Mouse (Mus musculus) liver, embryonic 11.5 days (tissue): ENCODE results near the gene Gal3st2. TPM values are rescaled to one million over a fixed set of nuclear protein-coding genes. Genes with fewer than 3 reads are reported as not detected.
"Not testable (repeated sequence)": the region's sequence is repeated elsewhere in the genome, so short reads cannot be mapped to it uniquely, and the experiment has no call there.

Experiments
- ATAC-seq: fragments of 200-750 bp; cut with Nextera tagmentation; replicated peaks from 2 replicates; pipeline ENCODE4 v1.8.0; 2017; ENCODE audit warnings: moderate number of reproducible peaks, mild to moderate bottlenecking, moderate TSS enrichment, moderate library complexity; ENCODE audit not compliant: low FRiP score
- DNase-seq: peaks from one replicate; pipeline ENCODE4 v3.0.0-alpha.2; 2017; ENCODE audit warnings: low spot score
- H3K27ac ChIP-seq: fragments of 300-500 bp; sonication (generic); 2 replicates; pipeline ENCODE4 v1.5.1; 2014; ENCODE audit warnings: mild to moderate bottlenecking, low read depth, low read length, control low read depth
- H3K27me3 ChIP-seq: fragments of 300-500 bp; sonication (generic); replicated peaks from 2 replicates; pipeline ENCODE4 v1.6.1; 2014; ENCODE audit warnings: low read length, mixed read lengths; ENCODE audit not compliant: control insufficient read depth, insufficient read depth
- H3K36me3 ChIP-seq: fragments of 300-500 bp; sonication (generic); 2 replicates; pipeline ENCODE4 v1.6.1; 2014; ENCODE audit warnings: mild to moderate bottlenecking, low read length, moderate library complexity, mixed read lengths; ENCODE audit not compliant: control insufficient read depth, insufficient read depth
- H3K4me1 ChIP-seq: fragments of 300-500 bp; sonication (generic); replicated peaks from 2 replicates; pipeline ENCODE4 v1.6.1; 2014; ENCODE audit warnings: low read length, mixed read lengths; ENCODE audit not compliant: control insufficient read depth, insufficient read depth
- H3K4me2 ChIP-seq: fragments of 300-500 bp; sonication (generic); 2 replicates; pipeline ENCODE4 v1.6.1; 2014; ENCODE audit warnings: mild to moderate bottlenecking, control low read depth, moderate library complexity
- H3K4me3 ChIP-seq: fragments of 300-500 bp; sonication (generic); 2 replicates; pipeline ENCODE4 v1.5.1; 2014; ENCODE audit warnings: low read depth, low read length, control low read depth
- H3K9ac ChIP-seq: fragments of 300-500 bp; sonication (generic); 2 replicates; pipeline ENCODE4 v1.6.1; 2014; ENCODE audit warnings: low read depth, low read length, control low read depth
- H3K9me3 ChIP-seq: fragments of 300-500 bp; sonication (generic); 2 replicates; pipeline ENCODE4 v1.6.1; 2016; ENCODE audit warnings: low read length, inconsistent platforms, mixed read lengths; ENCODE audit not compliant: control insufficient read depth
- WGBS: fragments of 180-500 bp; shearing (Covaris S2); extraction: QIAGEN DNeasy Blood & Tissue Kit; methylation state at CpG from one replicate; pipeline ENCODE4 v1.1.7; 2014; 5-methylcytosine and 5-hydroxymethylcytosine counted together
- polyA plus RNA-seq: library from polyadenylated mRNA; unstranded; fragments of >200 nt; fragmentation: Nextera tagmentation; extraction: Ambion mirVana; gene quantifications from 2 replicates; pipeline ENCODE4 v1.2.1, GENCODE M21; 2014

The Gal3st2 gene
- polyA plus RNA-seq, 1 experiment from 2014 or later, result not detected

- H3K9me3 ChIP-seq, result no peaks in the 10 kb centered on the region
- no peak overlapping the region for H3K27ac ChIP-seq
- WGBS, result 90% methylated on average over 9 of the region's 9 CpGs
- peak overlapping the region; percentile 78 for H3K4me2 ChIP-seq
- peaks cover under 1% of the 10 kb centered on the region; the same call in 1 of the 2 replicates for H3K36me3 ChIP-seq
- no peaks in the 10 kb centered on the region for H3K27me3 ChIP-seq
- peaks cover 10% of the 10 kb centered on the region for H3K4me1 ChIP-seq
- peak overlapping the region; percentile 65; the same call in 1 of the 2 replicates for H3K4me3 ChIP-seq
- ATAC-seq, result no peak
- no peak overlapping the region for H3K9ac ChIP-seq
- DNase-seq, result no peak
These were observed 34.6 kb upstream of the Gal3st2 start for GRCm38 (mm10) chr1:93826540-93826835.

DNA sequence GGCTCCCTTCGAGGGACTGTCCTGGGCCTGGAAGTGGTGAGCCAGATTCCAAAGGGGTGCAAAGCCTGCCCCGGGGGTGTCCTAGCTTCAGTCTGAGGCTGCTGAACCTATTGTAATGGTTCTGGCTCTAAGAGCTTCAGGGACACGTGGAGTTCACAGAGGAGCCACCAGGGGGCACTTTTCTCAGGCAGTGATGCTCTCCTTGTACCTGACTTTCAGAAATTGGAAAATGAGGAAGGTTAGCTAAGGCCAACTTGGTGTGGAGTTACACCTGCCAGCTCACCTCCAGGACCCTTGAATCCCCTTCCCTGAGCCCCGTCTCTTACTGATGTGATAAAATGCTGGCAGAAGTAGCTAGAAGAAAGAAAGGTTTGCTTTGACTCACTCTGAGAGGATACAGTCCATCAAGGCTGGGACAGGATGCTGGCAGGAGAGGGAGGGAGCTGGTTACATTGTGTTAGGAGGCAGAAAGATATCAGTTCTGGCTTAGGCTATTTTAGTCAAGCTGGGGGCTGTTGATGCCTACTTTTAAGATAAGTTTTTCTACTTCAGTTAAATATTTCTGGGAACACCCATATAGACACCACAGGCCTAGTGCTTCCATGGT, 28.2 kb upstream of the Gal3st2 start:
- not testable (repeated sequence) for H3K27me3 ChIP-seq, H3K36me3 ChIP-seq, H3K27ac ChIP-seq, DNase-seq, H3K9me3 ChIP-seq, H3K9ac ChIP-seq, H3K4me2 ChIP-seq, H3K4me3 ChIP-seq, H3K4me1 ChIP-seq
- 0 out of 2 replicates have a peak, but pooled peaks have one; percentile 37 for ATAC-seq
- WGBS, result 41% methylated on average over 4 of the region's 4 CpGs

DNA sequence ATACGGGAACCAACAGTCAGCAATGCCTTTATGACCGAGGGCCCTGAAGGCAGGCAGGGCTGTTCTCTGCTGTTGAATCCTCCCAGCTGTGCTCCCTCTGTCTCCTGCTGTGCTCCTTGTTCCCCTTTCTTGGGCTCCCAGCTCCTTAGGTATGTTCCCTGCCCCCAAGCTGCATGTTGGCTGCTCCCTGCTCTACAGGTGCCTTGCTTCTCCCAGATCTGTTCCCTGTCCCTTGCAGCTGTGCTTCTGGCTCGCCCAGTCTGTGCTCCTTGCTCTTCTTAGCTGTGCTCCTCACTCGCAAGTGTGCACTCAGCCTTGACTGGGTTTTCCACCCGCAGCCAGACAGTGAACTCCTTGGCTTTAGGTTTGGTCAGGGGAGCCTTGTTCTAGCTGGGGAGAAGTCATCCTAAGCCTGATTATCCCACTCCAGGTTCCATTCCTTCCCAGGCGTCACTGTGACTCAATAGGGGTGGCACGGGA, 26.4 kb upstream of the Gal3st2 start:
- Histone ChIP-seq H3K27ac (no peak overlapping the region), H3K27me3 (no peaks in the 10 kb centered on the region), H3K9ac (no peak overlapping the region), H3K4me1 (no peaks in the 10 kb centered on the region), H3K9me3 (no peaks in the 10 kb centered on the region), H3K4me2 (no peak overlapping the region), H3K4me3 (no peak overlapping the region), H3K36me3 (no peaks in the 10 kb centered on the region)
- ATAC-seq (no peak), DNase-seq (no peak)
- WGBS, result 87% methylated on average over 7 of the region's 7 CpGs

GRCm38 (mm10) chr1:93835211-93835610, 25.9 kb upstream of the Gal3st2 start:
- DNase-seq, result no peak
- Histone ChIP-seq H3K9ac (no peak overlapping the region), H3K27ac (no peak overlapping the region), H3K4me1 (no peaks in the 10 kb centered on the region), H3K36me3 (no peaks in the 10 kb centered on the region), H3K9me3 (no peaks in the 10 kb centered on the region), H3K27me3 (no peaks in the 10 kb centered on the region), H3K4me3 (no peak overlapping the region), H3K4me2 (no peak overlapping the region)
- 93% methylated on average over 4 of the region's 4 CpGs for WGBS
- ATAC-seq, result no peak

GRCm38 (mm10) chr1:93835876-93836531, 25.1 kb upstream of the Gal3st2 start:
- H3K4me3 ChIP-seq, result no peak overlapping the region
- no peak overlapping the region for H3K9ac ChIP-seq
- WGBS, result 87% methylated on average over 6 of the region's 6 CpGs
- no peaks in the 10 kb centered on the region for H3K27me3 ChIP-seq
- H3K27ac ChIP-seq, result no peak overlapping the region
- no peaks in the 10 kb centered on the region for H3K36me3 ChIP-seq
- ATAC-seq, result no peak
- H3K4me1 ChIP-seq, result no peaks in the 10 kb centered on the region
- no peak for DNase-seq
- no peak overlapping the region for H3K4me2 ChIP-seq
- H3K9me3 ChIP-seq, result no peaks in the 10 kb centered on the region

DNA sequence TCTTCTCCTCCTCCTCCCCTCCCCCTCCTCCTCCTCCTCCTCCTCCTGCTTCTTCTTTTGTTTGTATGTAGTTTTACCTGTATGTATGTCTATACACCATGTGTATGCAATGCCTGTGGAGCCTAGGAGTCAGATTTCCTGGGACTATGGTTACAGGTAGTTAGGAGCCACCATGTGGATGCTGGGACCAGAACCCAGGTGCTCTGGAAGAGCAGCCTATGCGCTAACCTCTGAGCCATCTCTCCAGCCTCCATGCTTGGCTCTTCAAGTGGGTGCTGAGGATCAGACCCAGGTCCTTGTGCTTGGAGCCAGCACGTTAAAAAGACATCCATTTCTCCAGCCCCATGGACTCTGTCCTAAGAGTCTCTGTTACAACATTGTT, 24.6 kb upstream of the Gal3st2 start:
- Histone ChIP-seq H3K4me2 (no peak overlapping the region), H3K27me3 (no peaks in the 10 kb centered on the region), H3K9me3 (no peaks in the 10 kb centered on the region), H3K9ac (no peak overlapping the region), H3K4me1 (no peaks in the 10 kb centered on the region), H3K4me3 (no peak overlapping the region), H3K27ac (no peak overlapping the region), H3K36me3 (no peaks in the 10 kb centered on the region)
- ATAC-seq, result no peak
- no peak for DNase-seq
- WGBS, result 94% methylated on average over 2 of the region's 2 CpGs

DNA sequence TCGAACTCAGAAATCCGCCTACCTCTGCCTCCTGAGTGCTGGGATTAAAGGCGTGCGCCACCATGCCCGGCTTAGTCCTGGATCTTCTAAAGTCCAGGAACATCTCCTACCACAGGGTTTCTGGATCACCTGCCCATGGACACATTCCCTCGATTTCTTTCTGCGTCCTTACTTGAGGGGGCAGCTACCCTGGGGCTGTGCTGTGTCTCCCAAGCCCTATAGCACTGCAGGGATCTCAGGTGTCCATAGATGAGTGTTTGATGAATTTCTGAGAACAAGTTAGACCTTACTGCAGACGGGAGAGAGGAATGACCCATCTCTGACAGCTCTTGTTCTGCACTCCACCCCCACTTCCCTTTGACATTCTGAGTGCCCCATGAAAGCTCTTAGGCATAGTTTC, 23.8 kb upstream of the Gal3st2 start:
- H3K27ac ChIP-seq, result no peak overlapping the region
- H3K27me3 ChIP-seq, result no peaks in the 10 kb centered on the region

DNA sequence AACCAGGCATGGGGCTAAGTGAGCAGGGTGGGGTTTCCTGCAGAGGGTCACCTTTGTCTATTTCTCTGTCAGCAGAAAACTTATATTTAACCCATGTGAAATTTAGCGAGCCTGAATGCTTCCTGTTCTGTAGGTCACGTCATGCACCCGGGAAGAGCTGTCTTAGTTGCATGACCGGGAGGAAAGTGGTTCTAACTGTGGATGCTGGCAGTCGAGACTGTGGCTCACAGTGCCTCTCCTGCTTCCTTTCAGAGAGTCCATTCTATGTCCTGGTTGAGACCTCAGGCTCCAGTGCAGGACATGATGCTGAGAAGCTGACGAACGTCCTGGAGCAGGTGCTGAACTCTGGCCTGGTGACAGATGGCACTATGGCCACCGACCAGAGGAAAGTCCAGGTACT, 22.5 kb upstream of the Gal3st2 start:
- H3K27ac ChIP-seq, H3K4me2 ChIP-seq, DNase-seq, H3K9ac ChIP-seq, H3K27me3 ChIP-seq, H3K4me1 ChIP-seq, ATAC-seq, H3K36me3 ChIP-seq, H3K9me3 ChIP-seq, H3K4me3 ChIP-seq: not testable (repeated sequence)
- 90% methylated on average over 7 of the region's 8 CpGs for WGBS

More for the DNA sequence above, 23.8 kb upstream of the Gal3st2 start:
- ATAC-seq, result no peak
- Histone ChIP-seq H3K36me3 (no peaks in the 10 kb centered on the region), H3K9ac (no peak overlapping the region), H3K4me3 (no peak overlapping the region), H3K4me1 (no peaks in the 10 kb centered on the region), H3K9me3 (no peaks in the 10 kb centered on the region), H3K4me2 (no peak overlapping the region)
- WGBS, result 92% methylated on average over 8 of the region's 8 CpGs
- DNase-seq, result no peak

DNA sequence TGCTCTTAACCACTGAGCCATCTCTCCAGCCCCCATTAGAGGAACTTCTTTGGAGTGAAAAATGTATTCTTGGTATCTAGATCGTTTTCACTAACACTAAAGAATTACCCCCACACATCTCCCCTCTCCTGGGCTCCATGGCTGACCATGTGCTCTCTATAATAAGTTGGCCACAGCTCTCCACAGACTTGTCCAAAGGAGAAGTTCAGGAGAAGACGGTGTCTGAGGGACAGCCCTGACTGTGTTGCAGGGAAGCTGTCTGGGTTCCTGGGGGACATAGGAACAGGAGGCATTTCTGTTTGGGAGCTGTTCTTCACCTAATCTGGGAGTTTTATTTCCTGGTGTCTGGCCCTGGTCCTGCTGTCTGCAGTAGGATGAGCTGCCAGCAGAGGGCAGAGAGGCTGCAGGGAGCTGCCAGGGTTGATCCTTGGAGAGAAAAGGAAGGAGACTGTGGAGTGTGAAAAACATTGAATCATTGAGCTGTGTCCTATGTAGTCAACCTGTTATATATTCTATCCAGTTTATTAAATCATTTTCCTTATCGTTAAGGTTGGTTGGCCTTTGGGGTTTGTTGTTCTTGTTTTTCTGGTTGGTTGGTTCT, 15.2 kb upstream of the Gal3st2 start:
- not testable (repeated sequence) for H3K4me3 ChIP-seq, H3K9me3 ChIP-seq, DNase-seq, H3K27me3 ChIP-seq, H3K4me2 ChIP-seq, ATAC-seq, H3K9ac ChIP-seq, H3K27ac ChIP-seq, H3K4me1 ChIP-seq, H3K36me3 ChIP-seq
- 63% methylated on average over 1 of the region's 3 CpGs for WGBS
